Mouse (Mus musculus): ENCODE data around the gene Ogfrl1.

GRCm38 (mm10) chr1:23379911-23380740, 17.4 kb downstream of the Ogfrl1 start:
- TF ChIP-seq CTCF (IDR thresholded peaks at IDR 0.05; ENCODE audit: borderline replicate concordance, insufficient read depth, low read depth, low read length) (no peak), POLR2A (IDR thresholded peaks at IDR 0.05; ENCODE audit: borderline replicate concordance, insufficient read depth, low read length) (no peak)

All from cerebellum, adult 2 months (tissue).